Mouse (Mus musculus): ENCODE results near the gene Tnpo1. TPM values are rescaled to one million over a fixed set of nuclear protein-coding genes. Genes with fewer than 3 reads are reported as not detected.
A peak's percentile ranks its signal among the peaks of the same experiment; 100 is the strongest.

The Tnpo1 gene
- polyA plus RNA-seq, 1 experiment from 2014 or later = 67.6 TPM

GRCm38 (mm10) chr13:98904608-98905007 is 21.6 kb downstream of the Tnpo1 start:
- H3K27me3 ChIP-seq (replicated peaks) = no peaks in the 10 kb centered on the region
- H3K4me1 ChIP-seq (replicated peaks) = 0 out of 2 replicates have a peak, but pooled peaks cover 6% of the 10 kb centered on the region

GRCm38 (mm10) chr13:98902366-98903025 is 23.7 kb downstream of the Tnpo1 start:
- H3K4me2 ChIP-seq (replicated peaks) = no peak overlapping the region
- peaks cover 5% of the 10 kb centered on the region; the same call in 1 of the 2 replicates for H3K36me3 ChIP-seq
- H3K9me3 ChIP-seq = no peaks in the 10 kb centered on the region
- H3K27ac ChIP-seq = no peak overlapping the region
- 94% methylated on average over 8 of the region's 8 CpGs for WGBS
- H3K4me1 ChIP-seq (replicated peaks) = 0 out of 2 replicates have a peak, but pooled peaks cover 6% of the 10 kb centered on the region
- no peaks in the 10 kb centered on the region for H3K27me3 ChIP-seq (replicated peaks)
- H3K9ac ChIP-seq = no peak overlapping the region
- no peak overlapping the region for H3K4me3 ChIP-seq (replicated peaks)
- ATAC-seq = no peak

More at GRCm38 (mm10) chr13:98904608-98905007, 21.6 kb downstream of the Tnpo1 start:
- Histone ChIP-seq H3K4me3 (replicated peaks) (no peak overlapping the region), H3K9me3 (no peaks in the 10 kb centered on the region), H3K27ac (no peak overlapping the region), H3K9ac (no peak overlapping the region), H3K4me2 (replicated peaks) (no peak overlapping the region), H3K36me3 (peaks cover 5% of the 10 kb centered on the region; the same call in 1 of the 2 replicates)
- ATAC-seq = no peak
- 99% methylated on average over 2 of the region's 2 CpGs for WGBS

GRCm38 (mm10) chr13:98899550-98899949 is 26.6 kb downstream of the Tnpo1 start:
- ATAC-seq = no peak
- no peak overlapping the region for H3K27ac ChIP-seq
- H3K4me1 ChIP-seq (replicated peaks) = peaks cover 10% of the 10 kb centered on the region; the same call in 1 of the 2 replicates
- H3K9me3 ChIP-seq = no peaks in the 10 kb centered on the region
- H3K27me3 ChIP-seq (replicated peaks) = no peaks in the 10 kb centered on the region
- no peaks in the 10 kb centered on the region; the same call in 1 of the 2 replicates for H3K36me3 ChIP-seq
- H3K4me3 ChIP-seq (replicated peaks) = no peak overlapping the region
- H3K4me2 ChIP-seq (replicated peaks) = no peak overlapping the region
- WGBS = 69% methylated on average over 3 of the region's 3 CpGs
- H3K9ac ChIP-seq = no peak overlapping the region

GRCm38 (mm10) chr13:98897577-98897976 is 28.6 kb downstream of the Tnpo1 start:
- no peak overlapping the region for H3K9ac ChIP-seq
- no peak for ATAC-seq
- H3K27me3 ChIP-seq (replicated peaks) = no peaks in the 10 kb centered on the region
- no peak overlapping the region for H3K4me2 ChIP-seq (replicated peaks)
- H3K36me3 ChIP-seq = no peaks in the 10 kb centered on the region; the same call in 1 of the 2 replicates
- H3K4me1 ChIP-seq (replicated peaks) = peaks cover 9% of the 10 kb centered on the region; the same call in 1 of the 2 replicates
- no peak overlapping the region for H3K4me3 ChIP-seq (replicated peaks)
- no peak overlapping the region for H3K27ac ChIP-seq
- WGBS = 77% methylated on average over 5 of the region's 5 CpGs
- no peaks in the 10 kb centered on the region for H3K9me3 ChIP-seq

GRCm38 (mm10) chr13:98896434-98897126 is 29.6 kb downstream of the Tnpo1 start:
- no peaks in the 10 kb centered on the region for H3K36me3 ChIP-seq

GRCm38 (mm10) chr13:98896013-98896412 is 30.2 kb downstream of the Tnpo1 start:
- H3K9me3 ChIP-seq = no peaks in the 10 kb centered on the region
- no peaks in the 10 kb centered on the region for H3K36me3 ChIP-seq
- no peak overlapping the region for H3K4me2 ChIP-seq (replicated peaks)
- peaks cover 7% of the 10 kb centered on the region for H3K4me1 ChIP-seq (replicated peaks)
- H3K4me3 ChIP-seq (replicated peaks) = no peak overlapping the region
- H3K27ac ChIP-seq = no peak overlapping the region
- 77% methylated on average over 4 of the region's 4 CpGs for WGBS
- no peak for ATAC-seq
- no peaks in the 10 kb centered on the region for H3K27me3 ChIP-seq (replicated peaks)
- no peak overlapping the region for H3K9ac ChIP-seq

More at GRCm38 (mm10) chr13:98896434-98897126, 29.6 kb downstream of the Tnpo1 start:
- Histone ChIP-seq H3K4me2 (replicated peaks) (no peak overlapping the region), H3K27me3 (replicated peaks) (no peaks in the 10 kb centered on the region), H3K4me3 (replicated peaks) (no peak overlapping the region), H3K27ac (no peak overlapping the region), H3K9ac (no peak overlapping the region), H3K9me3 (no peaks in the 10 kb centered on the region), H3K4me1 (replicated peaks) (peaks cover 7% of the 10 kb centered on the region)
- peak; percentile 34; the same call in 1 of the 2 replicates for ATAC-seq
- 57% methylated on average over 7 of the region's 7 CpGs for WGBS

GRCm38 (mm10) chr13:98894900-98895299 is 31.3 kb downstream of the Tnpo1 start:
- WGBS = 59% methylated on average over 2 of the region's 2 CpGs
- no peak overlapping the region for H3K9ac ChIP-seq
- no peak overlapping the region for H3K4me3 ChIP-seq (replicated peaks)
- H3K36me3 ChIP-seq = no peaks in the 10 kb centered on the region
- no peak overlapping the region for H3K4me2 ChIP-seq (replicated peaks)
- no peaks in the 10 kb centered on the region for H3K27me3 ChIP-seq (replicated peaks)
- peaks cover 7% of the 10 kb centered on the region for H3K4me1 ChIP-seq (replicated peaks)
- ATAC-seq = no peak
- no peak overlapping the region for H3K27ac ChIP-seq
- H3K9me3 ChIP-seq = no peaks in the 10 kb centered on the region

- Histone ChIP-seq H3K36me3 (peaks cover 6% of the 10 kb centered on the region; the same call in 1 of the 2 replicates), H3K27ac (no peak overlapping the region), H3K4me3 (replicated peaks) (0 out of 2 replicates have a peak overlapping the region, but pooled peaks have one; percentile 84), H3K9ac (no peak overlapping the region), H3K9me3 (no peaks in the 10 kb centered on the region), H3K4me2 (replicated peaks) (peak overlapping the region; percentile 69), H3K4me1 (replicated peaks) (no peaks in the 10 kb centered on the region; the same call in 1 of the 2 replicates), H3K27me3 (replicated peaks) (no peaks in the 10 kb centered on the region)
- 17% methylated on average over 8 of the region's 8 CpGs for WGBS
- ATAC-seq = no peak
Observed at GRCm38 (mm10) chr13:98891443-98891842, 34.7 kb downstream of the Tnpo1 start.

- 0% methylated on average over 32 of the region's 32 CpGs for WGBS
- peak; percentile 94 for ATAC-seq
- no peaks in the 10 kb centered on the region for H3K9me3 ChIP-seq
- H3K4me2 ChIP-seq (replicated peaks) = peak overlapping the region; percentile 69
- H3K9ac ChIP-seq = peak overlapping the region; percentile 96
- H3K4me3 ChIP-seq (replicated peaks) = peak overlapping the region; percentile 84
- no peaks in the 10 kb centered on the region; the same call in 1 of the 2 replicates for H3K4me1 ChIP-seq (replicated peaks)
- H3K27ac ChIP-seq = peak overlapping the region; percentile 99
- H3K27me3 ChIP-seq (replicated peaks) = no peaks in the 10 kb centered on the region
- peaks cover 7% of the 10 kb centered on the region; the same call in 1 of the 2 replicates for H3K36me3 ChIP-seq
Observed at GRCm38 (mm10) chr13:98890871-98891219, 35.3 kb downstream of the Tnpo1 start.

GRCm38 (mm10) chr13:98890137-98890870 is 35.9 kb downstream of the Tnpo1 start:
- H3K27ac ChIP-seq = peak overlapping the region; percentile 99
- H3K4me3 ChIP-seq (replicated peaks) = peak overlapping the region; percentile 84
- H3K9ac ChIP-seq = peak overlapping the region; percentile 96
- H3K4me1 ChIP-seq (replicated peaks) = no peaks in the 10 kb centered on the region; the same call in 1 of the 2 replicates
- peak overlapping the region; percentile 69 for H3K4me2 ChIP-seq (replicated peaks)
- no peaks in the 10 kb centered on the region for H3K27me3 ChIP-seq (replicated peaks)
- peaks cover 11% of the 10 kb centered on the region for H3K36me3 ChIP-seq
- under 1% methylated on average over 63 of the region's 71 CpGs for WGBS
- no peaks in the 10 kb centered on the region for H3K9me3 ChIP-seq
- peak; percentile 84 for ATAC-seq

- no peak overlapping the region for H3K4me3 ChIP-seq (replicated peaks)
- H3K4me1 ChIP-seq (replicated peaks) = no peaks in the 10 kb centered on the region; the same call in 1 of the 2 replicates
- H3K36me3 ChIP-seq = peaks cover 15% of the 10 kb centered on the region
- peak overlapping the region; percentile 37 for H3K4me2 ChIP-seq (replicated peaks)
- 92% methylated on average over 11 of the region's 12 CpGs for WGBS
- no peaks in the 10 kb centered on the region for H3K27me3 ChIP-seq (replicated peaks)
- no peaks in the 10 kb centered on the region for H3K9me3 ChIP-seq
- no peak overlapping the region for H3K27ac ChIP-seq
- H3K9ac ChIP-seq = no peak overlapping the region
- ATAC-seq = no peak
Observed at GRCm38 (mm10) chr13:98889211-98889610, 37.0 kb downstream of the Tnpo1 start.

- ATAC-seq = no peak
- Histone ChIP-seq H3K4me2 (replicated peaks) (no peak overlapping the region), H3K27ac (no peak overlapping the region), H3K36me3 (peaks cover 30% of the 10 kb centered on the region), H3K9ac (no peak overlapping the region), H3K9me3 (no peaks in the 10 kb centered on the region), H3K4me3 (replicated peaks) (no peak overlapping the region), H3K4me1 (replicated peaks) (no peaks in the 10 kb centered on the region), H3K27me3 (replicated peaks) (no peaks in the 10 kb centered on the region)
- 89% methylated on average over 5 of the region's 5 CpGs for WGBS
Observed at GRCm38 (mm10) chr13:98883774-98884173, 42.4 kb downstream of the Tnpo1 start.

Data from intestine, embryonic 15.5 days (tissue).